Mouse (Mus musculus) midbrain, embryonic 11.5 days (tissue): ENCODE results near the gene Sytl1. TPM values are rescaled to one million over a fixed set of nuclear protein-coding genes. Genes with fewer than 3 reads are reported as not detected.

Experiments
- ATAC-seq: fragments of 200-750 bp; cut with Nextera tagmentation; 2 replicates; pipeline ENCODE4 v1.8.0; 2017; ENCODE audit warnings: moderate TSS enrichment, moderate library complexity; ENCODE audit not compliant: low FRiP score
- DNase-seq: peaks from one replicate; pipeline ENCODE4 v3.0.0; 2015; ENCODE audit warnings: low spot score; ENCODE audit errors: missing footprints
- H3K27ac ChIP-seq: fragments of 300-500 bp; sonication (generic); 2 replicates; pipeline ENCODE4 v1.5.1; 2014; ENCODE audit warnings: low read depth, low read length
- H3K27me3 ChIP-seq: fragments of 300-500 bp; sonication (generic); 2 replicates; pipeline ENCODE4 v1.6.1; 2014; ENCODE audit warnings: mild to moderate bottlenecking, low read length, moderate library complexity, mixed read lengths; ENCODE audit not compliant: control insufficient read depth, insufficient read depth
- H3K36me3 ChIP-seq: fragments of 300-500 bp; sonication (generic); 2 replicates; pipeline ENCODE4 v1.6.1; 2014; ENCODE audit warnings: mild to moderate bottlenecking, low read length, moderate library complexity, mixed read lengths; ENCODE audit not compliant: control insufficient read depth, insufficient read depth
- H3K4me1 ChIP-seq: fragments of 300-500 bp; sonication (generic); 2 replicates; pipeline ENCODE4 v1.6.1; 2014; ENCODE audit warnings: low read length; ENCODE audit not compliant: control insufficient read depth, insufficient read depth
- H3K4me2 ChIP-seq: fragments of 300-500 bp; sonication (generic); 2 replicates; pipeline ENCODE4 v1.6.1; 2014; ENCODE audit warnings: mild to moderate bottlenecking, moderate library complexity
- H3K4me3 ChIP-seq: fragments of 300-500 bp; sonication (generic); 2 replicates; pipeline ENCODE4 v1.5.1; 2014; ENCODE audit warnings: low read depth, low read length
- H3K9ac ChIP-seq: fragments of 300-500 bp; sonication (generic); 2 replicates; pipeline ENCODE4 v1.6.1; 2014; ENCODE audit warnings: low read length
- H3K9me3 ChIP-seq: fragments of 300-500 bp; sonication (generic); 2 replicates; pipeline ENCODE4 v1.6.1; 2016; ENCODE audit warnings: low read length; ENCODE audit not compliant: control insufficient read depth
- WGBS: fragments of 180-500 bp; shearing (Covaris S2); extraction: QIAGEN DNeasy Blood & Tissue Kit; methylation state at CpG from one replicate; pipeline ENCODE4 v1.1.7; 2014; 5-methylcytosine and 5-hydroxymethylcytosine counted together
- polyA plus RNA-seq: library from polyadenylated mRNA; unstranded; fragments of >200 nt; fragmentation: Nextera tagmentation; extraction: Ambion mirVana; gene quantifications from 2 replicates; pipeline ENCODE4 v1.2.1, GENCODE M21; 2014

Sytl1 gene
- polyA plus RNA-seq, 1 experiment from 2014 or later = 0.37 TPM

- Histone ChIP-seq H3K4me3 (no peak overlapping the region), H3K9me3 (no peaks in the 10 kb centered on the region), H3K4me1 (no peaks in the 10 kb centered on the region), H3K9ac (no peak overlapping the region), H3K4me2 (no peak overlapping the region), H3K36me3 (no peaks in the 10 kb centered on the region), H3K27ac (no peak overlapping the region), H3K27me3 (no peaks in the 10 kb centered on the region; the same call in 1 of the 2 replicates)
- DNase-seq (no peak), ATAC-seq (no peak)
- WGBS = 74% methylated on average over 5 of the region's 5 CpGs
Measured at GRCm38 (mm10) chr4:133234771-133235170, 28.1 kb downstream of the Sytl1 start.

- no peaks in the 10 kb centered on the region for H3K36me3 ChIP-seq
- ATAC-seq (no peak), DNase-seq (no peak)
Measured at GRCm38 (mm10) chr4:133233285-133233976, 29.5 kb downstream of the Sytl1 start.

GRCm38 (mm10) chr4:133229582-133229981 is 33.3 kb downstream of the Sytl1 start:
- DNase-seq (no peak), ATAC-seq (no peak)
- WGBS = 73% methylated on average over 8 of the region's 8 CpGs
- H3K9ac ChIP-seq = no peak overlapping the region
- no peaks in the 10 kb centered on the region for H3K36me3 ChIP-seq
- H3K4me1 ChIP-seq = no peaks in the 10 kb centered on the region
- no peaks in the 10 kb centered on the region for H3K27me3 ChIP-seq
- H3K4me2 ChIP-seq = no peak overlapping the region
- no peak overlapping the region for H3K4me3 ChIP-seq
- no peak overlapping the region for H3K27ac ChIP-seq
- no peaks in the 10 kb centered on the region for H3K9me3 ChIP-seq

More at GRCm38 (mm10) chr4:133233285-133233976, 29.5 kb downstream of the Sytl1 start:
- H3K27ac ChIP-seq = no peak overlapping the region
- no peak overlapping the region for H3K4me2 ChIP-seq
- H3K4me1 ChIP-seq = no peaks in the 10 kb centered on the region
- 39% methylated on average over 10 of the region's 10 CpGs for WGBS
- no peak overlapping the region for H3K9ac ChIP-seq
- H3K4me3 ChIP-seq = no peak overlapping the region
- H3K9me3 ChIP-seq = no peaks in the 10 kb centered on the region
- no peaks in the 10 kb centered on the region for H3K27me3 ChIP-seq

GRCm38 (mm10) chr4:133227636-133228035 is 35.3 kb downstream of the Sytl1 start:
- WGBS = 65% methylated on average over 8 of the region's 8 CpGs
- no peak overlapping the region for H3K27ac ChIP-seq
- H3K4me3 ChIP-seq = no peak overlapping the region
- no peak overlapping the region for H3K9ac ChIP-seq
- no peak for DNase-seq
- no peaks in the 10 kb centered on the region for H3K9me3 ChIP-seq
- H3K27me3 ChIP-seq = 0 out of 2 replicates have a peak, but pooled peaks cover 2% of the 10 kb centered on the region
- H3K4me2 ChIP-seq = no peak overlapping the region
- ATAC-seq = no peak
- no peaks in the 10 kb centered on the region for H3K4me1 ChIP-seq
- H3K36me3 ChIP-seq = no peaks in the 10 kb centered on the region

GRCm38 (mm10) chr4:133226073-133226472 is 36.8 kb downstream of the Sytl1 start:
- no peaks in the 10 kb centered on the region; the same call in 1 of the 2 replicates for H3K4me1 ChIP-seq
- DNase-seq = no peak
- no peaks in the 10 kb centered on the region for H3K36me3 ChIP-seq
- H3K4me3 ChIP-seq = no peak overlapping the region
- H3K4me2 ChIP-seq = no peak overlapping the region
- 81% methylated on average over 10 of the region's 10 CpGs for WGBS
- no peak overlapping the region for H3K9ac ChIP-seq
- no peak overlapping the region for H3K27ac ChIP-seq
- H3K9me3 ChIP-seq = no peaks in the 10 kb centered on the region
- ATAC-seq = no peak
- peaks cover 4% of the 10 kb centered on the region for H3K27me3 ChIP-seq

- Histone ChIP-seq H3K4me1 (peaks cover 4% of the 10 kb centered on the region), H3K4me3 (no peak overlapping the region), H3K36me3 (no peaks in the 10 kb centered on the region), H3K27me3 (peaks cover 10% of the 10 kb centered on the region), H3K4me2 (no peak overlapping the region), H3K9ac (no peak overlapping the region), H3K27ac (no peak overlapping the region), H3K9me3 (no peaks in the 10 kb centered on the region)
- ATAC-seq (no peak), DNase-seq (no peak)
- WGBS = 49% methylated on average over 5 of the region's 5 CpGs
Measured at GRCm38 (mm10) chr4:133223875-133224274, 39.0 kb downstream of the Sytl1 start.

- Histone ChIP-seq H3K9me3 (no peaks in the 10 kb centered on the region), H3K27ac (no peak overlapping the region), H3K4me2 (no peak overlapping the region), H3K27me3 (peaks cover 10% of the 10 kb centered on the region), H3K4me3 (no peak overlapping the region), H3K4me1 (peaks cover 4% of the 10 kb centered on the region), H3K9ac (no peak overlapping the region), H3K36me3 (no peaks in the 10 kb centered on the region)
- no peak for ATAC-seq
- no peak for DNase-seq
- WGBS = 85% methylated on average over 8 of the region's 8 CpGs
Measured at GRCm38 (mm10) chr4:133221701-133222100, 41.2 kb downstream of the Sytl1 start.

GRCm38 (mm10) chr4:133220656-133221055 is 42.3 kb downstream of the Sytl1 start:
- ATAC-seq = 0 out of 2 replicates have a peak, but pooled peaks have one; percentile 35
- Histone ChIP-seq H3K9ac (no peak overlapping the region), H3K27ac (no peak overlapping the region), H3K4me2 (peak overlapping the region; percentile 43), H3K27me3 (peaks cover 10% of the 10 kb centered on the region), H3K4me1 (peaks cover 4% of the 10 kb centered on the region), H3K9me3 (no peaks in the 10 kb centered on the region), H3K36me3 (no peaks in the 10 kb centered on the region), H3K4me3 (peak overlapping the region; percentile 5; the same call in 1 of the 2 replicates)
- no peak for DNase-seq
- 2% methylated on average over 25 of the region's 25 CpGs for WGBS

- DNase-seq (no peak), ATAC-seq (no peak)
- H3K4me1 ChIP-seq = peaks cover 4% of the 10 kb centered on the region
- H3K27me3 ChIP-seq = peaks cover 18% of the 10 kb centered on the region
- no peak overlapping the region for H3K4me2 ChIP-seq
- H3K36me3 ChIP-seq = no peaks in the 10 kb centered on the region
- WGBS = 87% methylated on average over 3 of the region's 3 CpGs
- no peak overlapping the region for H3K4me3 ChIP-seq
- no peak overlapping the region for H3K27ac ChIP-seq
- no peak overlapping the region for H3K9ac ChIP-seq
- no peaks in the 10 kb centered on the region for H3K9me3 ChIP-seq
Measured at GRCm38 (mm10) chr4:133218745-133219144, 44.2 kb downstream of the Sytl1 start.
